ENCODE assay signal across 20 mouse cellular contexts in the genomic region with DNA sequence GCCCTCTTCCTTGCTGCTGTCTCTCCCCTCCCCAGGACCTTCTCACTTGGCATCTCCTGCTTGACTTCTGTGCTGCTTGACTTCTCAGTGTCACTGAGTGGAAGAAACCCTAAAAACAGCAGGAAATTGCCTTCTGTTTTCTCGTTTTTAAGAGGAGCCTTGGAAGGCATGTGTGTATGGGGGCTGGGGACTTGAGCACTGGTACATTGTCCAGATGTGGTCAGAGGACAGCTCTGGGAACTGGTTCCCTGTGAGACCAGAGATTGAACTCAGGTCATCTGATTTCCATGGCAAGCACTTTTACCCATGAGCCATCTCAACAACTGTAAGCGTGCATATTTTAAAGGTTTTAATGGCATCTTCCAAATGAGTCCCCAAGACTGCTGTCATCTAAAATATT. TPM values are rescaled to one million over a fixed set of nuclear protein-coding genes. Genes with fewer than 3 reads are reported as not detected.
"Had no signal": no experiment of that assay in that cellular context is flagged by ENCODE, and none has a peak within 500 bp of the region (broad histone marks: within the 10 kb centered on the region; RNA-seq: fewer than 3 reads in every experiment).

No protein-coding gene starts in this region.

- DNase-seq: liver, postnatal 0 days; lung, adult 2 months; lung, postnatal 14 days; lung, postnatal 36 days; right cerebral cortex, postnatal 14 days; thymus, adult 2 months; thymus, postnatal 25 days; thymus, postnatal 4 days had no signal

- H3K4me1 ChIP-seq: midbrain, embryonic 13.5 days; neural tube, embryonic 12.5 days; stomach, embryonic 15.5 days had no signal

- H3K27me3 ChIP-seq: lung, embryonic 15.5 days; megakaryocyte, embryonic 14.5 days; midbrain, embryonic 13.5 days; midbrain, embryonic 15.5 days; neural tube, embryonic 12.5 days; stomach, embryonic 15.5 days had no signal

- H3K27ac ChIP-seq: lung, embryonic 15.5 days; macrophage; midbrain, embryonic 13.5 days; midbrain, embryonic 15.5 days; neural tube, embryonic 12.5 days; stomach, embryonic 15.5 days; stomach, postnatal 0 days had no signal

- H3K4me3 ChIP-seq: lung, embryonic 15.5 days; megakaryocyte, embryonic 14.5 days; midbrain, embryonic 13.5 days; midbrain, embryonic 15.5 days; neural tube, embryonic 12.5 days; stomach, embryonic 15.5 days had no signal

RNA-seq across cellular contexts. Expression of a gene that starts 58.0 kb away (rescaled TPM):
- total RNA-seq: megakaryocyte progenitor cell, adult 5-6 weeks; midbrain, postnatal 0 days; monocyte, adult 5-6 weeks had no signal
- polyA plus RNA-seq: liver, postnatal 0 days; lung, adult 2 months; lung, embryonic 15.5 days; macrophage; urinary bladder, adult 2 months had no signal
